Mouse (Mus musculus) ovary, adult 18-20 months (tissue): ENCODE results near the gene Fbp2.

Source experiments
- DNase-seq: peaks from one replicate; pipeline ENCODE4 v3.0.0; 2022; ENCODE audit warnings: low spot score, mixed read lengths

Fbp2 gene

DNA sequence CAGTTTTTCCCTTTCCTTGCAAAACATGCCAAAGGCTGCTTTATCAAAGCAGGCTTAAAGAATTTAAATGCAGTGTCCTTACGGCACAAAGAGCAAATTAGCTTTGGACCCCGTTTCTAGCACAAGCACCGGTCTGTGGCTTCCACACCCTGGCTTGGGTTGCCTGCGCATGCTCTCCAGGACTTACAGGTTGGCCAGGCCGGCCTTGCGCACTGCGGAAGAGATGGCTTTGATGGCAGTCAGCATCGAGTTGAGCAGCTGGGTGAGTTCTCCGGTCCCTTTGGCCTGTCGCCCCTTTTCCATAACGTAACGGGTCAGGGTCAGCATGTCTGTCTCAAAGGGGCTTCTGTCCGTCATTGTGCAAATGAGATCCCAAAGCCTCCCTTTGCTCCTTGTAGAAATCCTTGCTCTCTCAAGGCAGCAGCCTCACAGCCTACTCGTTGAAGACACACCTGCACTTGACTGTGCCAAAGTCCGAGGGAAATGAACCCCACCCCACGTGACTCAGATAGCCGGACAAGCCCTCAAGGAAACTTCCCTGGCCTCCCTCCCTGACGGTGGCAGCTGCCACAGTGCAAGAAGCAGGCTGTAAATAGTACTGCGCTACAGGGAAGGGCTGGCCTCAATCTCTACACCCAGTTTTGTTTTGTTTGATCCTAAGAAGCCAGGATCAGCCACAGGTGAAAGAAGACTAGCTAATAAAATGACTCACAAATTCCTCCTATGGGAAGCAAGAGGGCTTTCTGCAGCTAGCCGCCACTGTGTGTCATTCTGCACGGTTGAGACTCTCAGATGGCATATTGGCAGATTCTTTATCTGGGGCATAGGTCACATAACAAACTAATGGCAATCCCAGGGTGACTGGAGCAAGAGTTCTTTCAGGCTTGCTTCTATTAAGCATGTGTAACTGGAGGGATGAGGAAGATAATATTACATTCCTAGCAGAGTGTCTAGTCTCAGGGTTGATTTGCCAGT lies at the start of gene Fbp2:
Fbp2 (minus strand) TSS at position 482 of the 975 bp plus-strand sequence.
- no peak for DNase-seq

DNA sequence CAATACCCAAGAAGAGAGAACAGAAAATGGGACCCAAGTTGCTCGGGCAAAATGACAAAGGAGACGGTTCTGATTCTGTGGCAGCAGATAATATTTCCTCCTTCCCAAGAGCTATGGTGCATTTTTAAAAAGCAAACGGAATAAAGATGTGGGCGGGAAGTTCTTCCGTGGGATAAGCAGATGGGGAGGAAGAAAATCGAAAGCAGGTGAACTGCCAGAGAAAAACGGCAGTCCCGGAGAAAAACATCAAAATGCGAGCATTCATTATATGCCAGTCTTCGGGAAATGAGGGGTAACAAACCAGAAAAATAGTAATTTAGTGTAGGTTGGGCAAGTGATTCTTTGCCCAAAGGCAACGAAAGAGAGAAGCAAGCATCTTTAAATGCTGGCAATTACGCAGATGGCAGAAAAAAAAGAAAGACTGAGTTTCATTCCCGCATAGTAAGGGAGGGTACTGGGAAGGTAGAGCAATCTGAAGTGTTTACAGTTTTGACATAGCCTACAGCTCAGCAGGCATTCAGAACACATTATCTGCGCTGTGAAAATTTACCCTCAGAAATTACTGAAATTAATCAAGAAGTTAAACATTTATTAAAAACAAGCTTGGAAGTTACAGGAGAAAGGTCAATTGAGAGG lies 49.4 kb upstream of the Fbp2 start:
- no peak for DNase-seq

DNA sequence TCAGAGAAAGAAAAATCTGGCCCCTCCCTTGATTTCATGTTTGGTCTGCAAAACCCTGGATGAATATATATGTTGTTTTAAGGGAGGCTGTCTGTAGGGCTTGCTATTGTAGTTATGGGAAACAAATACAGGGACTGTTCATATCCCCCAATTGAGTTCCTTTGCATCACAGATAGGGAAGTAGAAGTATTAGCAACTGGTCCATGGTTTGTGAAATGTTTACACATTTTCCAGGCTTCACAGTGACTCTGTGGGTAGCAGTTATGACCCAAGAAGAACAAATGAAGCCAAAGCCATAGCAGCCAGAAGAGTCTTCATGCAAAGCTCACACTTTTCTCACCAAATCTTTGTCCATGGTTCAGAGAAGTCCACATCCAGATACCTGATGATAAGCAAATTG lies 42.9 kb upstream of the Fbp2 start:
- DNase-seq = no peak

DNA sequence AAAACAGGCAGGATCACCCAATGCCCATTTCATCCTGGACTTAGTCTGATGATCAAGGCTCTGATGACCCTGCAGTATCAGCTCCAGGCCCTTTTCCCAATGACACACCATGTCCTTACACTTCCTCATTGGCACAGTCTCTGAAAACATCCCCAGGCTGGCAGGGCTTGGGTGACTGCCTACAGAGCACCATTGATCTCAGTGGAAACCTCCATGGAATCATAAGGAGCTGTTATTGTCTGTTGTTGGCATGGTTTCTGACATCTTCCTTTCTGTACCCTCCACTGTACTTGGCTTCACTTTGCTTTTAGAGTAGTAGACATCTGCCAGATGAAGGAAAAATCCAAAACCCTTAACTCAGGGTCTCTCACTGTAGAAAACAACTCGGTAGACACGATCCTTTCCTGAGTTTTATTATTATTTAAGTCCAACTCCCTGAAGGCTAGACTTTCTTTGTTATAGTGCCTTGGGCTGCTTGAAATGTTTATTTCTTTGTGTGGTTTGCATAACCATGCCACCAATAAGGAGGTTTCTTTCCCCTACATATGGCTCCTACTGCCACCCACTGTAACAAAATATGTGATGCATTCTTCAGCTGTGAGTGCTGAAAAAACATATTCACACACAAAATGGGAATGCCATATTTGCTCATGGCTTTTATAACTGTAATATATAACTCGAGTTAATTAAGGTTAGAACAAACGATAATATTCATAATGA lies 39.9 kb upstream of the Fbp2 start:
- DNase-seq = no peak

DNA sequence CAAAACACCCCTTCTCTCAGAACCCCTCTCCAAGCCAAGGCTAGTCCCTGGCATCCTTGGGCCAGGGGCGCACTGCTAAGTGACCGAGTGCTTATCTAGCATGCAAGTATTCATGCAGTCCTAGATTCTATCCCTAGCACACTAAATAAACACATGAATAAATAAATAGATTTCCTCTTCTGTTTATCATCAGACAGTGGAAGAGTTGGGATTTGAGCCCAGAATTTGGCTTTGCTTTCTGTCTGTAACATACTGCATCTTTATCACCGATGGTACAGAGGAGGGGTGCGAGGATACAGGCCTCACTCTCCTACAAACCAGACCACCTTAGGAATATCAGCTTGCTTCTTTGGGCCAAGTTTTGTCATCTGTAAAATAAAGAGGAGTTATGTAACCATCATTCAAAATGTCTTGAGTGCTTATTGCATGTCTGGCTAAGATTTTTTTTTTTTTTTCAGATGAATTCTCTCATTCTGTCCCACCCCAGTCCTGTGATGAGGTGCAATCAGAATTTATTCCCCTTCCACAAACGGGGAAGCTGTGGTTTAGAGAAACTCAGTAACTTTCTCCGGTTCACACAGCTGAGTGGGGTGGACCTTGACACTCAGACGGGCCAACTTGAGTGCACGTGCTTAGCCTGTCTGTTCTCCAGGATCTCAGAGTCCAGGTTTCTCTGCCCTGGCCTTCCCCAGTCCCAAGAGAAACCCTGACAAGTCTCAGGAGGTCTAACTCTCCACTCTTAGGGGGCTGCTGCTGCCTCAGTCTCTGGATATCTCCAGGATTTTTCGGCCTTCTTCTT lies 35.0 kb upstream of the Fbp2 start:
- no peak for DNase-seq

DNA sequence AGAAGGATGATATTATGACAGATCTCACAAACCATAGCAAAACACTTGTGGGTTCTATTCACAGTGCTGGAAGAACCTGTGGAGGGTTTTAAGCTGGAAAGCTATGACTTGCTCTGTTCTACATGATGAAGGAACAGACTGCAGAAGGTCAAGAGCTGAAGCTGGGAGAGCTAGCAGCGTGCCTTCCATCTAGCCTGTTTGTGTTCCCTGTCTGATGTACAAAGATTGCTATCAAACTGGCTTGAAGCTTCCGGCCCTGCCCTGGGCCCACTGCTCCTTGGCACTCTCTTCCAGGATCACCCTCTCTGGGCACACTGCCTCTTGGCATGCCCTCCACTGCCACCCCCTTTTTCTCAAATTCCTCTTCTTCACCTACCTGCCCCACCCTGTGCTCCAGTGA lies 31.1 kb upstream of the Fbp2 start:
- DNase-seq = no peak

DNA sequence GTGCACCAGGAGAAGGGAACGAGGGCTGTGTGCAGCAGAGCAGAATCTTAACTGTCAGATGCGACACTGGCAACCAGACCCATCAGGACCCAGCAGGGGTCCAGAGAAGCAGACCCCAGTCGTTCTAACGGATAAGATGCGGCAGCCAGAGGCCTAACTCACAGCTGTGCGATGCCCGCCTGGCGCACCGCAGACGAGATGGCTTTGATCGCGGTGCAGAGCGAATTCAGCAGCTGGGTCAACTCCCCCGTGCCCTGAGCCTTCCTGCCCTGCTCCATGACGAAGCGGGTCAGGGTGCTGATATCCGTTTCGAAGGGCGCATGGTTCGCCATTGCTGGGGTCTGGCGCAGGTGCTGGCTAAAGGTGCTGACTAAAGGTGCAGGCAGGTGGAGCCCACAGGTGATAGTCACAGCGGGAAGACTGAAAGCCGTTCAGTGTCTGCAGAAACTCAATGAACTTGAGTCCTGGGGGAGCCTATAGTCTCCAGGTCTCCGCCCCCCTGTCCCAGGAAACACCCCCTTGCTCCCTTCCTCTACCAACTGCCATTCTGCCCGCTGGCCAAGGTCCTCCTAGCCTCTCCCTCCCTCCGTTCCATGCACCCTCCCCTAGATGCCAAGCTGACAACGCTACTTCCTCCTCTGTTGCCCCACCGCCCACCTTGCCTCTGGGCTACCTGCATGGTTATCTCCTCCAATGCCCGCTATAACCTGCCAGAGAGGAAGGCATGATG lies 29.7 kb upstream of the Fbp2 start, which contains the start of gene Fbp1:
Fbp1 (minus strand) TSS at position 571 of the 730 bp plus-strand sequence.
- no peak for DNase-seq

DNA sequence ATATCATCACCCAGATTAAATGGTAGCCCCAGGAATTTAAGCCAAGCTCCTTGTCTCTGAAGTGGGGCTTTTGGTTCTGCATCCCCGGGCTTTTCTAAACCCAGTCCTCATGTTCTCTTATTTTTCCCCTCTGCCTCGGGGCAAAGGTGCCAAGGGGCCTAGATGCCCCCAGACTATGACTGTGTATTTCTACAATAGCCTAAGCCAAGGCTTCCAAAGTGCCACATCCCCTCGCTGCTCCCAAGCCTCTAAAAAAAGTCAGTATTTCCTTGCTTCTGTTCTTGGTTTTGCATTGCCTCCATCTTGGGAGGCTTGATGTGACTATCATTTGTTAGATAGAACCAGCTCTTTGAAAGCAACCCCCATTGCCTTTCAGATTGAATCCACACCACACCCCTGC lies 26.3 kb upstream of the Fbp2 start:
- no peak for DNase-seq

DNA sequence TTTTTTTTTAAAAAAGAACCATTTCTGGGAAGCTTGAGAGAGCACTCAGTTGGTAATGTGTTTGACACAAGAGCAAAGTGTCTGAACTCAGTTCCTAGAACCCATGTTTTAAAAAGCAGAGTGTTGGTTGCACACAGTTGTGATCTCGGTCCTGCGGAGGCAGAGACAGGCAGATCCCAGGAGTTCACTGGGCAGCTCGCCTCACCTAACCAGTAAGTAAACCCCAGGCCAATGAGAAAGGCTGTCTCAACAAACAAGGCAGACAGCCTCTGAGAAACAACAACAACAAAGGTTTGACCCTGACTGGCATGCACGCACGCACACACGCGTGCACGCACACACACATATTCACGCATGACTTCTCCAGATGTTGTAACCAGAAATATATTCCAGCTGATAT lies 25.7 kb upstream of the Fbp2 start:
- no peak for DNase-seq

DNA sequence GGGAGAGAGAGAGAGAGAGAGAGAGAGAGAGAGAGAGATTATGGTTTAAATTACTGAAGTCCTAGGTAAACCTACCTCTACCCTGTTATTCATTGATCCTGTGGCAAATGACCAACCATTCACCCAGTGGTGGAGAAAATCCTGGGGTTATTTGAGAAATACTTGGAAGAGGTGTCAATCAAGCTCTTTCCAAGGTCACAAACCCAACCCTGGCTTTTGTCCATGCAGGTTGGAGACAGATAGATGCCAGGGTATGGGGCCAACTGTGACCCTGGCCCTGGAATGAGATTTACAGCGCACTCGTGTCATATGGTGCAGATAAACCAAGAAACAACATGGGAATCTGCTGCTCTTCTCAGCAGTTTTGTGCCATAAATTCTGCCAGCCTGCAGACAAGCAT lies 25.2 kb upstream of the Fbp2 start:
- no peak for DNase-seq

DNA sequence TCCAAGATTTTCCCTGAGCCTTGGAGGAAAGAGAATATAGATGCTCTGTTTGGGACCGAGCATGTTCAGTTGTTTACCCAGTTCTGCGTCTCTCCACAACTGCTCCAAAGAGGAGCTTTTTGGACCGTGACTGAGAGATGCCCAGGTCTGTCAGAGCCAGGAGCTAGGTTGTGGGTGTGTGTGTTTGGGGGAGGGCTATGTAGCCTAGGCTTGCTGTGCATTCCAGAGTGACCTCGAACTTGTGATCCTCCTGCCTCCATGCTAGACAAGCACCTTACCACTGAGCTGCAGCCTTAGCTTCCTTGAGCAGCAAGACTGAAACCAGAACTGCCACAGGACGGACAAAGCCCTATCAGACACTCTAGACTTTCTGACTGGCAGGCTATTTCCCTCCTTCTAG lies 24.6 kb upstream of the Fbp2 start:
- DNase-seq = no peak

DNA sequence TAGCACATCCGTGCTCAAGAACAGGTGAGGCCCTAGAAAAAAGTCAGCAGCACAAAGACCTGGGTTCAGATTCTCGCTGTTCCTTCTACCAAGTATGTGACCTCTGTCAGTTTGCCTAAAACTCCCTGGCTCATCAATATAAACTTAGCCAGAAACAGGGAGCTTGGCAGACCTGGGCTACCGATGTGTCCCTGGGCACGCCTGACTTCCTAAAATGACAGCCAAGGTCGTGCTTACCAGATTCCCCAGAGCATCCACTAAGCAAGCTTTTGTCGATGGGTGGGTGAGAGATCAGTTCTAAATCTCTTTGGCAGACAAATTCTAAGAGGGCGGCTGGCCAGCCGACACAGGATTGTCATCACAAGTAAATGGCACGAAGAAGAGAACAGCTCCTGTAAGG lies 23.1 kb upstream of the Fbp2 start:
- no peak for DNase-seq

DNA sequence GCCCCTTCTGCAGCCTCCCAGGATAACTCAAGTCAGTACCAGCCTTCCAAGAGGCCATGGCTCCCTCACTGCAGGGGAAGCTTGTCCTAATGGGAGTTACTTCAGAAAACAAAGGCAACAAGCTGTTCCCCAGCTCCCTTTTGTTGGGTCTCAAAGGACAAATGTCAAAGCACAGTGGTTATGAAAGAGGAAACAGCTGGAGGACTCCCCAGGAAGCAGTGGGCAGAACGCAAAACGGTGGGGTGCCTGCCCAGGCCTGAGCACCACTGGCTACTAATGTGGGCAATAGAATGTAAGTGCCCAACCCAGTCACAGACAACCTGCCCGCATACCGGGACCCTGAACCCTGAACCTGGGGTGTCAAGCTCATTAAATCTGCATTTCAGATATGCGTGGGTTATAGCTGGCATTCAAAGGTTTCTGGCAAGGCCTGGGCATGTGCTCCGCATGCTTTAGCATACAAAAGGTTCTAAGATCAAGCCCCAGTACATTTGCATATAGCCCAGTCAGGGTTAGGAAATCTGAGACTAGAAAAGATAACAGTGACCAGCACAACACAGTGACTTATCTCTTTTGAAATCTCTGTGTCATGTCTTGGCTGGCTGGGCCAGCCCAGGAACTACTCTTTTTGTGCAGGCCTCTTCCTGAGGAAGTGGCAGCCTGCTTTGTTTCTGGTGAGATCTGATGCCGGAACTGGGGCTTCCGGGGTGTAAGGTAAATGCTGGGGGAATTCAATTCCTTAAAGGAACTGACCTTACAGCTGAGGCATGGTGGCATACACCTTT lies 21.8 kb upstream of the Fbp2 start:
- no peak for DNase-seq

DNA sequence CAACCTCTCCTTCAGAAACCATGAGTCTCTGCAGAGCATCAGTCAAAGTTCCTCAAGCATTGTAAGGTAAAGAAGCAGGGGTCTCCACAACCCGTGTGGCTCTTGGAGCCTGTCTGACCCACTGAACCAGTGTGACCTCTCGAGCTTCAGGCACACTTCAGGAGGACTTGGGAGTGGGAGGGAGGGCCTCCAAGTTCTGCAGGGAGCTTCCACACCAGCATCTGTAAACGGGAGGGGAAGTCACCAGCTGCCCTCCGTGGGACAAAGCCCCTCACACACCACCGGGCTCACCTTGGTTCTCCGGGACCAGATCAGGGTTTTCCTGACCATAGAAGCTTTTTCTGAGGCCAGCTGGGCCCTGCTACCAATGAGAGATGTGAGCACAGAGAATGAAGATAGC lies 21.2 kb upstream of the Fbp2 start:
- no peak for DNase-seq

DNA sequence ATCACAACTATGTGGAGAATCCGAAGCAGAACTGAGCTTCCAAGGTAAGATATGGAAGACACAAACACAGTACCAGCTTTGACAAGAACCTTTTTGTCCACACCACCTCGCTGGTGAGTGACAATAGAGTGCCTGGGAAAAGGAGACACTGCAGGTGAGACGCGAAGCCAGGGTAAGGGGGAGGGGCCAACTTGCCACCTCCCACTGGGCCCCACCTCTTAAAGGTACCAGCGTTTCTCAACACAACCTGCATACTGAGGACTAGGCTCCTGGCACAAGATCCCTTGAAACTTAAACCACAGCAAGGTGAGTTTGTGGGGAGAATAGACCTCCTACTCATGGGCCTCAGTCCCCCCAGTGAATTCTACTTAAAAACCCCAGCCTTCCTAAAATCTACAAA lies 19.0 kb upstream of the Fbp2 start:
- no peak for DNase-seq

DNA sequence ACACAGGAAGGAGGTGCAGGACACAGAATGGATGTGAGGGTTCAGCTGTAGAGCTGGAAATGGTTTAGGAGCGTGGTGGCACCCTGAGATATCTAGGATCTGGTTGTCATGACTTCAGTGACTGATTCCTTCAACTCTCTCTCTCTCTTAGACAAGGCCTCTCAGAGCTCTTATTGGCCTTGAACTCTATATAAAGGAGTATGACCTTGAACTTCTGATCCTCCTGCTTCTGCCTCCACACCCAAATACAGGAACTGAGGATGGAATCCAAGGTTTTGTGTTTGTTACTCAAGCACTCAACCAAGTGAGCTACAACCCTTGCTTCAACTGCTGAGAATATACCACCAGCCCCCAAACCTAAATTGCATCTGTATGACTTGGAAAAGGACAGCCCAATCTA lies 17.9 kb upstream of the Fbp2 start:
- no peak for DNase-seq

DNA sequence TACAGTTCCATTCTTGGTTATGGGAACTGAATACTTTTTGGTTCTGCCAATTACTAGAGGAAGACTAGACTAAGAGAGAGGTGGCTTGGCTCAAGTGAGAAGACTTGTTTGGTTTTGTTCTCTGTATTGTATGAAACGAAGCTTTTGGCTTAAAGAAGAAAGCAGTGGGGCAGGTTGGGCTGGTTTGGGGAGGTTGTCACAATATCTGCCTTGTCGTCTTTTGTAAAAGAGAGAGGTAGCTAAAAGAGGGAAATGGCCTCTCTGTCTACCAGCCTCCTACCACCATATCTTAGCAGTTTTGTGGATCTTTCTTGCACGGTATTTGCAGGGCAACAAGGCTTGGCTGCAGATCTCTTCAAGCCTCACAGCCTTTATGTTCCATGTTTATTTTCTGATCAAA lies 14.0 kb upstream of the Fbp2 start:
- DNase-seq = no peak

DNA sequence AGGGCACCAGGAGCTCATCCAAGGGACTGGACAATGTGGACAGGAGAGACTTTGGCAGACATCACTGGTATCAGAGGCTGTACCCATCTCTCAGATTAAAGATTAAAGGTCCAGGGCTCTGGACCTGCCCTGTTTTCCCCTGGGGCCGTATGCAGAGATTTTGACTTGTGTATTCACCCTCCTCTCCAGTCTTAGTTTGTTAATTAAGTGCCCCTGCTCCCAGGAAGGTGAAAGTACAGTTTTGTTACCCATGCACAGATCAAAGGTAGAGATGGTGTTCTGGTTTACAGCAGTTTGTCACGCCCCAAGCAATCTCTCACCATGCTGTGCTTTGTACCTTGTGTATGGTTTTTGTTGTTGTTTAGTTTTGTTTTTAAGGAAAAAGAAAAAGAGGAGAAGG lies 12.4 kb upstream of the Fbp2 start:
- DNase-seq = no peak

DNA sequence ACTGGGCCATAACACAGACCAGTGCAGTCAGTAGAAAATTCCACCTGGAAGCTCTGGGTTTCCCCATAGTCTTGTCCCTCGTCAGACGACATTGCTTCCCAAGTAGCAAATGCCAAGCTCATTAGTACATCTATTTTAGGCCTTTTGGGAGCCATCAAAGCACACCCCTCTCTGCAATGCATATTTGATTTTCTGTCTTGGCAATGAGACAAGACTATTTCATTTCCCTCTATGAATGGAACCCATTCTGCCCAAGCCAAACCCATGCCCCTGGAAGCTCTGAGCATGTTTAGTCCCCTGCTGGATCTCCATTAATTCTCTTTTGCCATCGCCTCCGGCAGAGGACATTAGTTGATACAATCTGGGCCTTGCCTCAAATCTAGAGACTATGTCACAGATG lies 8.6 kb upstream of the Fbp2 start:
- DNase-seq = no peak

DNA sequence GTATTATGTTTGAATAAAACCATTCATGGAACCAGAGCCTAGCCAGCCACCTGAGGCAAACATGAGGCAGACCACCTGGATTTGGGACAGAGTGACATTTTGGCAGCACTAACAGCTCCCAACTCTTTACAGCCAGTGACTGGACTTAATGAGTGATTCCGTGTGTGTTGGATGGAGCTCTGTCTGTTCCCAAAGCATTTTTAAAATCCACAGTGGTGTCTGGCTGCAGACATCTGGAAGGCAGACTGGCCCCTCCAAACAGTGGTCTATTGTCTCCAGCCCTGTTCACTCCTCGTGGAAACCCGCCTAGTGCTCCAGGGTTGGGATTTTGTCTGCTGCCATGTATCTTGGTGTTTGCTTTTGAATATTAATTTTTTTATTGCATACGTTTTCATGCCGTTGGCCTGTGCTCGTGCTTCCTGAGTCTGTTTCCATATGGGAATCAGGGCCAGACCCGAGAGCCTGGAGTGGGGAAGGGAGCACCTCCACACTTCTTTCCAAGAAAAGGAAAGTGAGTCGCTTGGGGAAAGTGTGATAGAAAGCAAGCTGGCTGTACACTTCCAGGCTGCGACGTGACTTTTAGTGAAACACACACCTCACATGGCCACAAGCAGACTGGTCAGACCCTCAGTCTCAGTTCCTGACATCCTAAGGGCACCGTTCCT lies 7.6 kb upstream of the Fbp2 start:
- no peak for DNase-seq
